Mouse (Mus musculus) ZHBTc4 (cell line): ENCODE measurements around the gene Rassf5.
"Not testable (repeated sequence)": the region's sequence is repeated elsewhere in the genome, so short reads cannot be mapped to it uniquely, and the experiment has no call there.

Experiments used
- DNase-seq: peaks from one replicate; pipeline ENCODE4 v3.0.0-alpha.2; 2011; ENCODE audit warnings: low read depth, low spot score

Rassf5 gene

DNA sequence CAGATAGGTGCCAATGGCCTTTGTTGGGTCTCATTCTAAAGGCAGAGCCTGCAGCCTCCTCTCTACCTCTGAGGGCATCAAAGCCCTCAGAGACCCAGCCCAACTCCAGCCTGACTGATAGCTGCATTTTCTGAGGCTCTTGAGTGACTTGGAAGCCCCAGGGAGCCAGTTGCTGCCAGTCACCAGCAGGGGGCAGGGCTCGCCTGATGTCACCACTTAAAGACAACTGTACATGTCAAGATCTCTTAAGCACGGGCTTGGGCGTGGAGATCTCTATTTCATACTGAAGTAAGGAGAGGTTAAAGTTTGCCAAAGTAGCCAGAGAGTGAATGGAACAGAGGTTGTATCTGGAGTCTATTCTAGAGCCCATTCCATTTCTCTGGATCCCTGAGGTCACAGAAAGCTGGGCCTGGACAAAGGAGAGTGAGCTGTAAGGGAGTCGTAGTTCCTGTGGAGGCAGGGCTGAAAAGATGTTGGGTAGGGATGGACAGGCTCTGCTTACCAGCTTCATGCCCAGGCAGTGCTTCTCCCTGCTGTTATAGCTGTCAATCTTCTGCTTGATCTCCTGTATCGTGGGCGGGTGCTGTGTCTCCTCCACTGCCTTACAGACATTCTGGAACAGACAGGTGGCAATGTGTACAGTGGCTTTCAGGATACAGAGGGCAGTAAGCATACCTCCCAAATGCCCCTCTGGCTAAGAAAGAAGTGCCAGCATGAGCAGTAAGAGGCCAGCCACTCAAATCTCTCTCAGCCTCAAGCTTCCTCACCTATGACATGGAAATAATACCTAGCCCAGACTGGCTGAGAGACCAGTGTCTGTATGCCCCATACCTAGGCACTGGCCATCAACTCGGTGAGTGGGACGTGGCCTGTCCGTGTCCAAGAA, 63.2 kb downstream of the Rassf5 start:
- peak; percentile 92 for DNase-seq

DNA sequence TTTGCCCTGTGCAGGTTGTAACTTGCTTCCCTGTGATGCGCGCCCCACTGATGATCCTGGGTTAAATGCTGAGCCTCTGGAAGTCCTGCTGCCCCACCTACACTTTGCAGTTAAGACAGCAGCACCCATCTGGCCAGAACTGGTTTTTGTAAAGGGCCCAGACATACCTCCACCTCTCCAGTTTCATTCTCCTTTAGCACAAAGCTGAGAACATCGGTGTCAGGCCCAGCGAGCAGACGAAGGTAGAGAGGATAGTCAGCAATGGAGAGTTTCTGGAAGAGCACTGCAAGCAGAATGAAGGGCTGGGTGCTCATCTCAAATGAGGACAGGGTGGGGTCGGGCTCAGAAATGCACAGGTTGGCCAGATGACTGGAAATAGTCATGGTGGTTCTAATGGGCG, 64.7 kb downstream of the Rassf5 start:
- DNase-seq: peak; percentile 66

DNA sequence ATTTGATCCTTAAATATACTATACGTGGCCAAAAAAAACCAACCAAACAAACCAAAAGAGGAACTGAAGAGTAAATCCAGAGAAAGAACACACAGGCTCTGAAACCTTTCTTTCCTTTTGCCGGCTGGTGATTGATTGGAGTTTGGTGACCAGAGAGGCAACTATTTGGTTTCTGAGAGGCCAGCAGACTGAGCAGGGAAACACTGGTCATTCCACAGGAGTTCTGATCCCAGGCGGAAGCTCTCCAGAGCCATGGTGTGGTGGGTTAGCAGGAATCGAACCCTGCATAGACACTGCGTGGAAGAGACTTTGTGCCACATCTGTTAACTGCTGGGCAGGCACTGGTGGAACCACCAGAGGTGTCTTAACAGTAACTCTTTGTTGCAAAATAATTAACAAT, 67.0 kb downstream of the Rassf5 start:
- DNase-seq: no peak

DNA sequence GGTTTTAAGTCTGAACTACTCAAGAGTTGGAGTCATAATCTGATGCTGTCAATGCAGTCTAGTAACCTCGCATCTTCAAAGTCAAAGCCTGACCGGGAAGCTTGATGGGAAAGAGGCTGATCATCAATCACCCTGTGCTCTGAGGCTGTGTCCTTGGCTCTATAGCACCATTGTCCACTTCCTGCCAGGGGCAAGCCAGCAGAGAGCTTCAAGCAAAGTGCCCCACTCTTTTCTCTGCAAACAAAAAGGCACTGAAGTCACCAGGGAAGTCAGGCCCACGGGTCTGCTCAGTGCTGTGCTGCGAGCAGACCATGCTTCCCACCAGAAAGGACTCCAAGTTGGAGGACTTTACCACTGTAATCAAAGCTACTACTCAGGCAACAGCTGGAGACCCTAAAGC, 67.8 kb downstream of the Rassf5 start:
- DNase-seq: no peak

DNA sequence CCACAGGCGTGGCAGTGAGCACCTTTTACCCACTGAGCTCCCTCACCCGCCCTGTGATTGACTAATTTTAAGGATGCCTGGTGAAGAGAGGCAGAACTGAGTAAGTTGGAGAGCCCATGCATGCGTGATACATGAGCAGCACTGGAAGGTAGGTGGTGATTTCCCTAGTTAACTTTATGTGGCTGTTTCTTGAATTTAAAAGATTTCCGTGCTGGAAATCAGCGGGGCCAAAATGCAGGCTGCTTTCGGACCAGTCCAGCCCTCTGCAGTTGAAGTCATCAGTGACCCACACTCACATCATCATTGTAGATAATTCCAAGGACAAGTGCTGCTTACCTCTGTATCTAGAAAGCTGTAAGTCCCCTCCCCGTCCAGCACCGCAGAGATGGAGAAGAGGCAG, 69.2 kb downstream of the Rassf5 start:
- no peak for DNase-seq

DNA sequence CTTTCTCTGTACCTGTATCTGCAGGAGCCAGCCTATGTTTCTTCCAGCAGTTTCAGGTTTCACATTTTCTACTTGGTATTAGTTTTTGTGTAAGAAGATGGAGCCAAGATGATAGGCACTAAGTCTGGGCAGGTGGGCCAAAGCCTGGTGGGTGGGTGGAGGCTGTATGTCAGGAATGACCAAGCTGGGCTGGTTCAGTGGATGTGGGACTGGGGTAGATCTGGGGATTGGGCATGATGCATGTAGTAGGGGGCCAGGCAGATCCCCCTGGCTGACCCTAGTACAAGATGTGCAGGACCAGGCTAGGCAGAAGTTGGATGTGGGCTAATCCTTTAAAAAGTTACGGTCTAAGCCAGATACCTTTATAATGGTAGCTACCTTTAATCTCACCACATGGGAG, 69.9 kb downstream of the Rassf5 start:
- no peak for DNase-seq

DNA sequence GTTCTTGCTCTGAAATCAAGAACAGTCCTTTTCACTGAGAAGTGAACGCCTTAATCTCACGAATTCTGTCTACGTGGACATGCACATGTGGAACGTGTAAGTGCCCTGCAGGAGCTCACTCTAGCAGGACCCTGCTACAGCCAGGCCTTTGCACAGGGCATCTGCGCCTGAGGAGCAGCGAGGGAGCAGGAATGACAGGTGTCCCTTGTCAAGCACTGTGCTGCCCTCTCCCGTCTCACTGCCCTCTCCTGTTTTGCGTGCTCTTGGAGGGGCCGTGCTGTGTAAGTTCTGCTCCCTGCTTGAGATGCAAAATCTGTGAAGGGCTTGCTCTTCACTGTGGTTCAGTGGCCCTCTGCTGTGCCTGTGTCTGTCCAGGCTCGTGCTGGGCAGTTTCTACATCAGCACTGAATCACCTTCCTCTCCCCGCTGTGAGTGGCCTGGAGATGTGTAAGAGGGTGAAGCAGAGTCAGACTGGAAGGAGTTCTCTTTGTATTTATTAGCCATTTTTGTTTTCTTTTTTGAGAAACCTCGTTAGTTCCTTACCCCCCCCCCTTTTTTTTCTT, 70.7 kb downstream of the Rassf5 start:
- no peak for DNase-seq

DNA sequence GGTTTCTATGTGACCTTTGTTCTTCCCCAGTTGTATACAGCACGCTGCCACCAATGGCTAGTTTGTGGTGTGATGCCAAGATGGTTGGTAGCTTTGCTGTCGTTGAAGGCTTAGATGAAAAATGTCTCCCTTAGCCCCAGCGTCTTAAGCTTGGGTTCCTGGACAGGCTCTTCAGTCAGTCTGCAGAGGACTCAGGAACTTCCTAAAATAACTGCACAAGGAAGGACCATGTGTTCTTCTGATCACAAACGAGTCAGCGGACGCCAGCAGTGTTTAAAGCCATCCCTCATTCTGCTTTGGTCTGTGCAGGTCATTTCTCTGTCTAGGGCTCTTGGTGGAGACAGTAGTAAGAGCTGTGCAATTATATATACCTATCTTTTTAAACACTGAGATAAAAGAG, 71.2 kb downstream of the Rassf5 start:
- DNase-seq: no peak

DNA sequence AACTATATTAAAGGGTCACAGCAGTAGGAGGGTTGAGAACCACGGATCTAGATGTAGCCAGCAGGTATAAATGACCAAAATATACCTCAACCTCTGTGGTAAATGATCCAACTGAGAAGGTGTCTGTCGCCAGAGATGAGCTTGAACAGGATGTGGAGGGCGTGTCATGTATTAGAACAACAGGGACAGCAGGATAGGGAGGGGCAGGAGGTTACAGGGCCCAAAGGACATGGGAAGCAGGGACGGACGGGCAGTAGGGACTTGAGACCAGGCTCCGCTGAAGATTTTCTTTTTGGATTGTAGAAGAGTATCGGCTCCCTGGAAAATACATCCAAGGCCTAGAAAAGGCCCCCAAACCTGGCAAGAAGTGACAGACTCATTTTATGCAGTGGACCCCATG, 72.1 kb downstream of the Rassf5 start:
- no peak for DNase-seq

DNA sequence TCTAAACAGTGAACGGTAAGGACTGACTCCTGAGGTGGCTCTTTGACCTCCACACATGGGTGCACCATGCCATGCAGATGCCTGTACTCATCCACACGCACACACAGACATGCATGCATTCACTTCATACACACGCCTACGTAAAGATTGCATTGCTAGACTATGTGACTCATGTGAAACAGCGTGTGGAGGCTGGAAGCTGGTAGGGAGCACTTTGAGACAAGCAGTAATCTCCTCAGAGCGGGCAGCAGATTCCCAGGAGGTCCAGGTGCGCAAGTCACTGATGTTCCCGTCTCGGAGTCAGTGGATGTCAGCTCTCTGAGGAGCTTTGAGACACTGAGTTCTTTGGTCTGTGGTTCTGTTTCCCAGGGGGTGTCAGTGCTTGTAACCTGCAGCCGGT, 77.4 kb downstream of the Rassf5 start:
- no peak for DNase-seq

DNA sequence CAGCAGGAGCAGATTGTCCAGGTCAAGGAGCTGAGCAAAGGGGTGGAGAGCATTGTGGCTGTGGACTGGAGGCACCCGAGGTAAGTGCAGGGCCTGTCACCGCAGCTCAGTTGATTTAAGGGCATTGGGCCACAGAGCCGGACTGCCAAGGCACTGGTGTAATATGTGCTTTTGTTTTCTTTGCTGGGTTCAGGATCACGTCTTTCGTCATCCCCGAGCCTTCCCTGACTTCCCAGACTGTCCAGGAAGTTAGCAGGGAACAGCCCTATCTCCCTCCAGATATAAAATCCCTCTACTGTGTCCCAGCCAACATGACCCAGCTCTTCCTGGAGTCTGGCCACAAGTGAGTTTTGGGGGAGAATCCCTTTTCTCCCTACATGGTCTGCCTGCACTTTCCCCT, 80.6 kb downstream of the Rassf5 start:
- DNase-seq: no peak

DNA sequence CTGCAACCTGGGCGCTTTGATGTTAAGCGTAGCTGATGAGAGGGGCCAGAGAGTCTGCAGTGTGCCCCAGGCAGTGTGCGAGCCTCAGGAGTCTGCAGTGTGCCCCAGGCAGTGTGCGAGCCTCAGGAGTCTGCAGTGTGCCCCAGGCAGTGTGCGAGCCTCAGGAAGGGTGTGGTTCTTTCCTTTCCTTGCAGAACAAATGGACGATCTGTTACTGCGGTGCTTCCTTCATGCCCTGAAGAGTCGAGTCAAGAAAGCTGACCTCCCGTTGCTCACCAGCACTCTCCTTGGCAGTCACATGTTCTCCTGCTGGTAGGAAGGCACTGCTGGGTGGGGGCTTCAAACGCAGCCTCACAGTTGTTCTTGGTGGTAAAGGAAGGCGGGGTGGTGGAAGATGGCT, 84.0 kb downstream of the Rassf5 start:
- peak; percentile 96 for DNase-seq

DNA sequence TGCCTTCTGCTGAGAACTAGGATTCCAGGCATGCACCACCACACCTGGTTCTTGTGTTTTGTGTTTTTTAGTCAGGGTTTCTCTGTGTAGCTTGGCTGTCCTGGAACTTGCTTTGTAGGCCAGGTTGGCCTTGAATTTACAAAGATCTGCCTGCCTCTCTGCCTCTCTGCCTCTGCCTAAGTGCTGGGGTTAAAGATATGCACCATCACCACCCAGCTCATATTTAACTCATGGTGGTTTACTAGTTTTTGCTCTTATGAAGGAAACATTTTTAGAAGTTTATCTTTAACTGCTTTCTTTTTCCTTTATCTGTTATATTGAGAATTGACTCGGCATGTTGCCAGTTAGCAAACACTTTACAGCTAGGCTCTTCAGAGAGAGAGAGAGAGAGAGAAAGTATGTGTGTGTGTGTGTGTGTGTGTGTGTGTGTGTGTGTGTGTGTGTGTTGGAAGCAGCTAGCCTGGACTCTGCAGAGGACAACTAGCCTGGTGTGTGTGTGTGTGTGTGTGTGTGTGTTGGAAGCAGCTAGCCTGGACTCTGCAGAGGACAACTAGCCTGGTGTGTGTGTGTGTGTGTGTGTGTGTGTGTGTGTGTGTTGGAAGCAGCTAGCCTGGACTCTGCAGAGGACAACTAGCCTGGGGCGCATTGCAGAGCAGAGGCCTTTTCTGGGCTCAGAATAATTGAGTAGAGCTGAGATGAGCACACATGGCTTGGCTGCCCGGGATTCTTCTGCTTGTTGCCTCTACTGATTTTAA, 85.3 kb downstream of the Rassf5 start:
- DNase-seq: not testable (repeated sequence)

DNA sequence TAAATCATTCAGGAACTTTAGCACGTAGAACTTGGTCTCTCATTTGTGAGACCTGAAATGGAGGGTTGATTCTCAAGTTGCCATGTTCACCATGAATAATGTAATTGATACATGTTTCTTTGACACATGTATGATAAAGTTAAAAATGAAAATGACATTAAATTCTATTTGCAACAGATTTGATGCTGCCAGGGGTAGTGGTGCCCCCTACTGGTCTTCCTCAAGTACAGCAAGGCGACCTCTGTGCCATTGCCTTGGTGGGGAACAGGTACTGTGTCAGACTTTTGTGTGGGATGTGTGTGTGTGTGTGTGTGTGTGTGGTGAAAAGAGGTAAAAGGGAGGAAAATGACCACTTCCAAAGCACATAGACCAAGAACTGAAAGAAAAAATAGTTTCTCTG, 89.6 kb downstream of the Rassf5 start:
- DNase-seq: peak; percentile 68

DNA sequence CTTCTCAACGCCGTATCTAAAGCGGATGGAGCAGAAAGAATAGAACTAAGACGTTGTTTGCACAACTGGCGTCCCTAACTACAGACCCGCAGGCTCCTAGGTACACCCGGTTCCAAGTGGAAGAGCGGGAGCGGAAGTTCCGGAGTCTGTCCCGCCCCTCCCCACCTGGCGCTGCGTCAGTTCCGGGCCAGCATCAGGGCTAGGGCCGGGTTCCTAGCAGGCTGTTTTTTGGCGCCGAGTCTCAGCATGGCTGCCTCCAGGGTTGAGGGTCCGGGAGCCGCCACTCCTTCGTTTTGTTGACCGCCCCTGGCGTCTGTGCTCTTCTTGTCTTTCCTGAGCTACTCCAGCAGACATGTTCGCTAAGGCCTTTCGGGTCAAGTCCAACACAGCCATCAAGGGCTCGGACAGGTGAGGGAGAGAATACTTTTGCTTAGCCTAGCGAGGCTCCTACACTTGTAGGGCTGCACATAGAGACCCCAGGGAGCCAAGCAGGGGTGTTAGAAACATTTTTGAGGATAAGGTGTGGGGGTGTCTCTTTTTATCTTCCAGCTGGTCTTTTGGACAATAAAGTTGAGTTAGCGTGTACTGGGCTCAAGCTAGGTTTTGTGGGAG, 91.9 kb downstream of the Rassf5 start, which contains the start of gene Eif2d:
TSS of gene Eif2d (plus strand) at position 164 of the 612 bp plus-strand sequence.
- peak; percentile 95 for DNase-seq

DNA sequence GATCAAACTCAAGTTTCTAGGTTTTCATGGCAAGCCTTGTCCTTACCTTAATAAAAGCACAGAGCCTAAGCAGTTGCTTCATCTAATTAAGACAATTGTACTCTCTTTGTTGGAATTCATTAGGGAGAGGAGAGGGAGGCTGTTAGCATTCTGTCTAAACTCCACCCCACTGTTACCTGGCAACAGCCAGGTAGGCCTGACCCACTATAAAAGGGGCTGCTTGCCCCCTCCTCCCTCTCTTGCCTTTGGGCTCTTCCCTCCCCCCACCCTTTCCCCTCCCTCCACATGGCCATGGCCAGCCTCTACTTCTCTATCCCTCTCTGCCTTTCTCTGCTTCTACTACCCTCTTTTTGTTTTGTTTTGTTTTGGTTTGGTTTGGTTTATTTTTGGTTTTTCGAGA, 95.6 kb downstream of the Rassf5 start:
- DNase-seq: no peak

DNA sequence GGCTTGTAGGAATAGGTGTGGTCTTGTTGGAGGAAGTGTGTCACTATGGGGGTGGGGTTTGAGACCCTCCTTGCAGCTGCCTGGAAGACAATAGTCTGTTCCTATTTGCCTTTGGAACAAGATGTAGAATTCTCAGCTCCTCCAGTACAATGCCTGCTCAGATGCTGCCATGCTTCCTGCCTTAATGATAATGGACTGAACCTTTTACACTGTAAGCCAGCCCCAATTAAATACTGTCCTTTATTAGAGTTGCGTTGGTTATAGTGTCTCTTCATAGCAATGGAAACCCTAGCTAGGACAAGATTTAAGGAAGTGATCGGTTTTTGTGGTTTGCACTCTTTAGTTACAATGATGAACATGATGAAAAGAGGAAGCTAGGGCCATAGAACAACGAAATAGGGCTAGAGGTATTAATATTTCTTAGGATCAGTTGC, 98.9 kb downstream of the Rassf5 start:
- DNase-seq: peak; percentile 64

DNA sequence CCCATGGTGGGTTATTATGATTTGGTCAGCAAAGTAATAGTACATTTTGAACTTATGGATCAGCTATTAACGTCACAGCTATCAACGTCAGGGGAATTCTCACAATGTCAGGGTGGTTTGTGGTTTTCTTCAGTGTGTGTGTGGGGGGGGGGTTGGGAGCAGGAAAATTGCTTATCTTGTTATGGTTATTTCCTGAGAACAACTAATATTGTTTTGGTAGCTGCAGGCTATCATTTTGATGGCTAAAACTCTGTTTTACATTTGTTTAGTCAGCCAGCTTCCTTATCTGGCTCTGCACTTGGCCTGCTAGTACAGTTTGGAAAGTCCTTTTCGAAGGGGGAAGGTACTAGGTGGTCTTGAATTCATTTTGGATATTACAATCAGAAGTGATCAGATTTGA, 99.8 kb downstream of the Rassf5 start:
- not testable (repeated sequence) for DNase-seq

DNA sequence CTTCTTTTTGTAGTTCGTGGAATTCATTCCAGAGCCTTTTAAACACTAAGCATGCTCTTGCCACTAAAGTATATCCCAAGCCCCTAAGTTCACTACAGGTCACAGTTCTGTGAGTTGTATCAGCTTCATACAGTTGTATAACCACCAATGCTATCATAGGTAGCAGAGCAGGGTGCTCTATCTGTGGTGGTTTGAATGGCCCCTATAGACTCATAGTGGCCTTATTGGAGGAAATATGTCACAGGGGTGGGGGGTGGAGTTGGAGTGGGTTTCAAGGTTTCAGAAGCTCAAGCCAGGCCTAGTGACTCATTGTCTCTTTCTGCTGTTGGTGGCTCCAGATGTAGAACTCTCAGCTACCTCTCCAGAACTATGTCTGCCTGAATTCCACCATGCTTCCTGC, 102.6 kb downstream of the Rassf5 start:
- DNase-seq: no peak

DNA sequence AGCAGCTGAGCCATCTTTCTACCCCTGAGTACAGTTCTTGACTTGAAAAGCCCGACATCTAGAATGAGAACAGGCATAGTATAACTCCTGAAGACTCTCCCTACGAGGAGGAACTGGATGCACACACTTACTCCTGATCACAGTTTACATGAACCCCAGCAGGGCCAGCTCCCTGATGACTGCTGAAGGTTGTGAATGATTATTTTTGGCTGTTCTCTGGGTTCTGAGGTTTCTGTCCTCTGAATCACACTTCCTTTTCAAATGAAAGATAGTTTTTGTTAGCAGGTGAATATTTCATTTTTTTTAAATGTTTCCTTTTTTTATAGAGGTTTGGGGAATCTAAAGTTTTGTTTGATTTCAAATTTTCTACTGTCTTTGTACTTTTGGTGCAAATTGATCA, 103.6 kb downstream of the Rassf5 start:
- DNase-seq: no peak

DNA sequence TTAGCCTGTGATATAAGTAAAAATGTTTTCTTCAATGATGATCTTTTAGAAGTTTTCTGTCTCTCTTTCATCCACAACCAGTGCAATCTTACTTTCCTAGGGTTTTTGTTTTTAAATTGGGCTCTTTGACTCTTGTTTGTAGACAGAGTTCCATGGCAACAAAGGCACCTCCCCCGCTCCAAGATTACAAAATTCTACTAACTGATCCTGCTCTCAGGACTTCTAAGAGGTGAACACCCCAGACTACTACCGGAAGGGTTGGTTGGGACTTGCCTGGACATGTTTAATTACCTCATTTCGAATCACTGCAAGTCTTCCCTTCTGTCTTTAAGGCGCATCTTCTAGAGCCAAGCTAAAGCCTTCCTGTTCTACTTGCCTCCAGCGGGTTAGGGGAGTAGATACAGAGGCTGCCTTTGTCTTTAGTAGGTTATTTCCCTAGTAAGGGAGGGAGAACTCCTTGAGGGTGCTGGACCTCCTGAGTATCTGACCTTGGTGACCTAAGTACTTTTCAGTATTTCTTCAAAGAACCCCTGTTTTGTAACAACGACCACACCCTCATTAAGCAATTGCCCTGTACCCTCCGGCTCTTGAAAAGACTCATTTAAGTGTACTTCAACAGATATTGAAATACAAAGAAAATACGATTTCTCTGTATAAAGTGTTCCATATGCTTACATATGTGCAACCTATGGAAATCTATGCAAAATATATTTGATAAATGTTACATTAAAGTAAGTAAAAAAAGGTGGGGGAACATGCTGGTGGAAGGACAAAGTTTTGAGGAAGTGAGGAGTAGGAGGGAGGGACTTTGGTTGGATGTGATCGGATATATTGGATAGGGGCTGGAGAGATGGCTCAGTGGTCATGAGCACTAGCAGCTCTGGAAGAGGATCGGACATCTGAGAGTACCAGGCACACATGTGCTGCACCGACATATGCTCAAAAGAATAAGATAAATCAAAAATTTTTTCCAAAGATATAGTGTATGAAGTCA, 105.7 kb downstream of the Rassf5 start:
- DNase-seq: peak; percentile 95
